Mouse (Mus musculus): Measurements from ENCODE around the gene B230219D22Rik.
"Not testable (repeated sequence)": the region's sequence is repeated elsewhere in the genome, so short reads cannot be mapped to it uniquely, and the experiment has no call there.

The B230219D22Rik gene

GRCm38 (mm10) chr13:55692535-55693242, at the start of gene B230219D22Rik:
Gene B230219D22Rik (plus strand): TSS chr13:55693124.
- peak; percentile 94 for DNase-seq (ENCODE audit: low read depth, low spot score)

GRCm38 (mm10) chr13:55644525-55644924, 48.4 kb upstream of the B230219D22Rik start:
- DNase-seq (ENCODE audit: low read depth, low spot score), result peak; percentile 27

- DNase-seq (ENCODE audit: low read depth, low spot score), result no peak
Measured at GRCm38 (mm10) chr13:55650098-55650497, 42.8 kb upstream of the B230219D22Rik start.

GRCm38 (mm10) chr13:55650980-55651379, 41.9 kb upstream of the B230219D22Rik start:
- DNase-seq (ENCODE audit: low read depth, low spot score), result no peak

- DNase-seq (ENCODE audit: low read depth, low spot score), result peak; percentile 20
Measured at GRCm38 (mm10) chr13:55668550-55668949, 24.4 kb upstream of the B230219D22Rik start.

GRCm38 (mm10) chr13:55672711-55673110, 20.2 kb upstream of the B230219D22Rik start:
- no peak for DNase-seq (ENCODE audit: low read depth, low spot score)

GRCm38 (mm10) chr13:55677364-55677763, 15.6 kb upstream of the B230219D22Rik start:
- no peak for DNase-seq (ENCODE audit: low read depth, low spot score)

GRCm38 (mm10) chr13:55682201-55682600, 10.7 kb upstream of the B230219D22Rik start:
- no peak for DNase-seq (ENCODE audit: low read depth, low spot score)

GRCm38 (mm10) chr13:55683581-55683980, 9.3 kb upstream of the B230219D22Rik start:
- DNase-seq (ENCODE audit: low read depth, low spot score), result peak; percentile 19

- peak; percentile 27 for DNase-seq (ENCODE audit: low read depth, low spot score)
Measured at GRCm38 (mm10) chr13:55686107-55686633, 6.8 kb upstream of the B230219D22Rik start.

GRCm38 (mm10) chr13:55687927-55688602, 4.9 kb upstream of the B230219D22Rik start:
- no peak for DNase-seq (ENCODE audit: low read depth, low spot score)

GRCm38 (mm10) chr13:55693243-55693721, 358 bp downstream of the B230219D22Rik start:
- DNase-seq (ENCODE audit: low read depth, low spot score), result peak; percentile 41

- DNase-seq (ENCODE audit: low read depth, low spot score), result peak; percentile 37
Measured at GRCm38 (mm10) chr13:55694110-55694509, 1.2 kb downstream of the B230219D22Rik start.

GRCm38 (mm10) chr13:55695989-55696388, 3.1 kb downstream of the B230219D22Rik start:
- DNase-seq (ENCODE audit: low read depth, low spot score), result not testable (repeated sequence)

GRCm38 (mm10) chr13:55704301-55704700, 11.4 kb downstream of the B230219D22Rik start:
- DNase-seq (ENCODE audit: low read depth, low spot score), result no peak

GRCm38 (mm10) chr13:55712846-55713245, 19.9 kb downstream of the B230219D22Rik start:
- no peak for DNase-seq (ENCODE audit: low read depth, low spot score)

GRCm38 (mm10) chr13:55714501-55715166, 21.7 kb downstream of the B230219D22Rik start, which contains the start of gene Txndc15:
Gene Txndc15 (plus strand): TSS chr13:55714650.
- DNase-seq (ENCODE audit: low read depth, low spot score), result peak; percentile 93

- no peak for DNase-seq (ENCODE audit: low read depth, low spot score)
Measured at GRCm38 (mm10) chr13:55715167-55715512, 22.2 kb downstream of the B230219D22Rik start.

- no peak for DNase-seq (ENCODE audit: low read depth, low spot score)
Measured at GRCm38 (mm10) chr13:55715908-55716510, 23.1 kb downstream of the B230219D22Rik start.

GRCm38 (mm10) chr13:55721516-55721915, 28.6 kb downstream of the B230219D22Rik start:
- DNase-seq (ENCODE audit: low read depth, low spot score), result peak; percentile 76

GRCm38 (mm10) chr13:55721995-55722394, 29.1 kb downstream of the B230219D22Rik start:
- peak; percentile 52 for DNase-seq (ENCODE audit: low read depth, low spot score)
